Mouse (Mus musculus) 3134 (cell line): ENCODE results near the gene Tex21.
A peak's percentile ranks its signal among the peaks of the same experiment; 100 is the strongest.
"Not testable (repeated sequence)": the region's sequence is repeated elsewhere in the genome, so short reads cannot be mapped to it uniquely, and the experiment has no call there.

ENCODE experiments used
- DNase-seq: peaks from one replicate; pipeline ENCODE4 v3.0.0-alpha.2; 2011; ENCODE audit warnings: low spot score; ENCODE audit not compliant: insufficient read length; ENCODE audit errors: extremely low read depth

Gene Tex21

GRCm38 (mm10) chr12:76197071-76197470 is 49.5 kb downstream of the Tex21 start:
- no peak for DNase-seq

GRCm38 (mm10) chr12:76196709-76197054 is 49.9 kb downstream of the Tex21 start:
- DNase-seq, result no peak

GRCm38 (mm10) chr12:76195912-76196708 is 50.4 kb downstream of the Tex21 start:
- DNase-seq, result peak; percentile 39

GRCm38 (mm10) chr12:76194526-76194925 is 52.0 kb downstream of the Tex21 start:
- no peak for DNase-seq

DNA sequence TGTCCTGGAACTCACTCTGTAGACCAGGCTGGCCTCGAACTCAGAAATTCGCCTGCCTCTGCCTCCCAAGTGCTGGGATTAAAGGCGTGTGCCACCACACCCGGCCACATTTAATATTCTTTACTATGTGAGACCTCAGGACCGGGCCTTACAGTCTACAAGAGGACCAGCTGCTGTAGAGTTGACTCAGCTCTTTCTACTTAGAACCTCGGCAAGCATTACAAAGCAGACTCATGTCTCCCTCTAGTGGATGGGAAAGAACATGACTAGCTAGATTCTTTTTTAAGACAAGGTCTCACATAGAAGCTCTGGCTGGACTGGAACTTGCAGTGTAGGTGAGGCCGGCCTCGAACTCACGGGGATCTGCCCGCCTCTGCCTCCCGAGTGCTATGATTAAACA is 55.6 kb downstream of the Tex21 start:
- DNase-seq, result no peak

DNA sequence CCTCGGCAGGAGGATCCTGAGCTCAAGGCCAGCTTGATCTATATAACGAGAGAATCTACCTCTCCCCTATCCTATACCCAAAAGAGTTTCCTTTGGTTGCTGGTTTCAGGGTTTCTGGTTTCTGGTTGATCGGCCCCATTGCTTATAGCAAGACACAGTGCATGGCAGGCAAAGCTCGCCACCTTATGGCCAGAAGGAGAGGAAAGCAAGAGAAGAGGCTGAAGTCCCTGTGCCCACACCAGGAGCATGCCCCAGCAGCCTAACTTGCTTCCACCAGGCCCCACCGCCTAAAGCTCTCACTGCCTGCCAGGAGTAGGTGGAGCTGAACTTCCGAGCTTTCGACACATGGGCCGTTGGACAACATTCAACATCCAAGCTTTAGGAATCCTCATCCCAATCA is 58.7 kb downstream of the Tex21 start:
- DNase-seq, result no peak

- DNase-seq, result no peak
These were observed 60.1 kb downstream of the Tex21 start for GRCm38 (mm10) chr12:76186473-76186872.

- DNase-seq, result no peak
These were observed 61.3 kb downstream of the Tex21 start for GRCm38 (mm10) chr12:76185167-76185816.

DNA sequence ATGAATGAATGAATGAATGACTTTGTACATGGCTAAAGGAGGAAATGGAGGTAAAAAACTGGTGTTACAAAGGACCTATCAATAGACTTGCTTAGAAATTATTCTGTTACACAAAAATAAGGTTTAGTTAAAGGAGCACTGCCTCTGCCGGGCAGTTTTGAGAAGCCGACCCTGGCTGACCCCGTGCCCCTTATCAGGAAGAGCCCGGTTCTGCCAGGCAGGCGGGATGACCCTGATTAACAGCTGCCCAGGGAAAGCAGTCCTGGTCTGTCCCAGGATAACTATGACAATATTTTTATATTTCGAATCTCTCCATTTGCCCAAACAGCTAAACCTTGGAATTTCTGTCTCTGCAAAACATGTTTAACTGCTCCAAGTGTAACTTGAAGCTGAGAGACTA is 62.3 kb downstream of the Tex21 start:
- DNase-seq, result no peak

DNA sequence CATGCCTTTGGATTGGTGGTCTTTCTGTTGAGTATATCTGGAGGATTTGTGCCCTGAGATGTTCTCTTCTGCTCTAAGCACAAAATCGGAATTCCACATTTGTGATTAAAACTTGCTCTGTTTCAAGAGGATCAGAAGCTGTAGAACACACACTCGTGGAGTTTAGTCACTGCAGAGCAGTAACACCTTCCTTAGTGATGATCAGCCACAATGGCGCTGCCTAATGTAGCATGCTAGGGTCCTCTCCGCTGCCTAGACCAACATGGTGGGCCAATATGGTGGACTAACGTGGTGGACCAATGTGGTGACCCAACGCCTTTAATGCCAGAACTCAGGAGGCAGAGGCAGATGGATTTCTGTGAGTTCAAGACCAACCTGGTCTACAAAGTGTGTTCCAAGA is 63.7 kb downstream of the Tex21 start:
- DNase-seq, result no peak

DNA sequence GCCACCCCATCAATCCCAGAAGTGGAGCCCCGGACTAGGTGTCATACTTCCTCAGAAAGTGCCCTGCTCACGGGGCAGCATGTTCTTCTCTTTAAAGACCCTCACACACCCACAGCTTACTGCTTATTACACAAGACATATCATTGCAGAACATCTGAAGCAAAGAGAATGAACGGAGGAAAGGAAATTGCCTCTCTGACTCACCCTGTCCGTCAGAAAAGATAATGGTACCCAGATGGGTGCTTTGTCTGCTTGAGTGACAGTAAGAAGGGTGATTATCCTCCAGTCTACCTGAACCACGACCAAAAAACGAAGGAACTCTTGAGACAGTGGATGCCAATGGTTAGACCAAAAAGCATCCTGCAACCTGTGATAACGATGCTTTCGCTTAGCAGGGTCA is 65.1 kb downstream of the Tex21 start:
- DNase-seq, result no peak

DNA sequence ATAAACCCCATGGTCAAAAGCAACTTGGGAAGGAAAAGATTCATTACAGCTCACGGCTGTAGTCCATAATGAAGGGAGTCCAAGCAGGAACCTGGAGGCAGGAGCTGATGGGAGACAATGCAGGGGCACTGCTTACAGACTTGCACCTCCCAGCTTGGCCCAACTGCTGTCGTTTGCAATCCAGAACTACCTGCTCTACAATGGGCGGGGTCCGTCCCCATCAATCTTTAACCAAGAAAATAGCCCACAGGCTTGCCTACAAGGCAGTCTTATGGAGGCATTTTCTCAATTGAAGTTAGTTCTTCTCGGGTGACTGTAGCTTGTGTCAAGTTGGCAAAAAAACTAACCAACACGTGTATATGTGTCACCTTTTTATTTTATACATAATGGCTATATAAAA is 66.1 kb downstream of the Tex21 start:
- DNase-seq, result no peak

DNA sequence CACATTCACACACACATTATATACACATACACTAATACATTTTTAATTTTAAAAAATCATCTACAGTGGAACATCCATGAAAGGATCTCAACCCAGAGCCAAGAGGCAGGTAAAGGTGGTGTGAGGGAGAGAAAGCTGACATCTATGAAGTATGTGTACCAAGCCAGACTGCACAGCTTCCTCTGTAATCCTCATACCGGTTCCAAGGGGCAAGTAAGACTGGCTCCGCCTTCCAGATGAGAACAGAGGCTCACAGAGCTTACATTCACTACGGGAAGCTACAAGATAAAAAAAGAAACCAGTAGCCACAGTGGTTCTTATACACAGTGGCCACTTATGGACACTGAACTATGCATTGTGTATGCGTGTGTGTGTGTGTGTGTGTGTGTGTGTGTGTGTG is 67.0 kb downstream of the Tex21 start:
- DNase-seq, result no peak

DNA sequence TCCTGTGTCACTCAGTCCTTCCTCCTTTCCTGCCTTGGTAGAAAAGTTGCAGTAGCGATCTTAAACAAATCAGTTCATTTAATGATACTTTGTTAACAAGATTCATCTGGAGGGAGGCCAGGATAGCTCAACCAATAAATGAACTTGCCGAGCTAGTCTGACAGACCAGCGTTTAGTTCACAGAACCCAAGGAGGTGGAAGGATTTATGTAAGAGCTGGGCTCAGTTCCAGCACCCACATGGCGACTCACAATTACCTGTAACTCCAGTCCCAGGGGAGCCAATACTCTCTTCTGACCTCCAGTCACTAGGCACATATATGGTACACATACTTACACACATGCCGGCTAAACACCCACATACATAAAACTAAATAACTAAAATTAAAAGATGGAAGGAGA is 67.5 kb downstream of the Tex21 start:
- no peak for DNase-seq

- DNase-seq, result peak; percentile 18
These were observed 68.6 kb downstream of the Tex21 start for GRCm38 (mm10) chr12:76177864-76178518.

- DNase-seq, result peak; percentile 71
These were observed 69.3 kb downstream of the Tex21 start, which contains the start of gene Esr2 for GRCm38 (mm10) chr12:76177000-76177863. TSS of gene Esr2 (minus strand) at chr12:76177259.

GRCm38 (mm10) chr12:76165641-76166040 is 80.9 kb downstream of the Tex21 start:
- DNase-seq, result no peak

- DNase-seq, result not testable (repeated sequence)
These were observed 94.2 kb downstream of the Tex21 start for GRCm38 (mm10) chr12:76152389-76152788.
